Mouse (Mus musculus) T-cell, adult 2 months (primary cell): ENCODE data around the gene Racgap1.

Experiments used
- DNase-seq: peaks from one replicate; pipeline ENCODE4 v3.0.0; 2022; ENCODE audit warnings: low spot score

Gene Racgap1

GRCm38 (mm10) chr15:99651163-99651872, at the start of gene Racgap1:
Gene Racgap1 (minus strand): TSS chr15:99651656.
- DNase-seq = peak; percentile 96

DNA sequence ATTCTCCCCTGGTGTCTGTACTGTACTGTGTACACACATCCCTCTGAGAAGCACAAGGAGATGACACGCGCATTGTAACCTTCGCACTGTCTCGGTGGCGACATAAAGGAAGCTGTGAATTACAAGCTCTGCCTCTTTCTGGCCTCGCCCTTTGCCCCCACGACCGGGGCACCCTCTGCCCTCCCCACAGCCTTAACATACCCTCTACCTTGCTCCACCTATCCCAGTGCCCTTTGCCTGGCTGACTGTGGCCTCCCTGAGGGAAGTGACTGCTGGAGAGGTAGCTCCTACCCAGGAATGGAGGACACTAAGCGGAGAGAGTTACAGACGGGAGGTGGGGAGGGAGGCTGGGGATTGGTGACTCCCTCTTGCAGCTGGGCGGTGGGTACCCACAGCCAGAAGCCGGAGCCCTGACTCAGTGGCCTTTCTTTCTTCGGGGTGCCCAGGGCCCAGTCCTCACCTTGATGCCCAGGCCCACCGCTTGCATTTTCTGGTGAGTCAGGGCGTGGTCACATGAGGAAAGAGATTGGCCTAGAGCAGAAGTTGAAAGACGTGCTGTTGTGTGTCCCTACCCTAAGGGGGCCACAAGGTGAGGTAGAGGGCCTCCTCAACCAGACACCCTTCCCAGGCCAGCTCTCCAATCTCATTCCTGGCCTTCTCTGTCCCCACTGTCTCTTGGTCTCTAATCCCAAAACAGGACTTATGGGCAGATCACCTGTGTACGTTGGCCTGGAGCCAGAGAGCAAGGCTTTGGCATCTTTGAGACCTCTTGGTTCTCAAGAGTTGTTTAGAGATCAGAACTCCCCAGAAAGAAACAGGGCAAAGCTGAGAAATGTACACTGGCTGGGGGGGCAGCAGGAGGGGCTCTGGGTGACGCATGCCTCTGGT, 49.0 kb upstream of the Racgap1 start:
- no peak for DNase-seq

GRCm38 (mm10) chr15:99699715-99700114, 48.3 kb upstream of the Racgap1 start:
- no peak for DNase-seq

DNA sequence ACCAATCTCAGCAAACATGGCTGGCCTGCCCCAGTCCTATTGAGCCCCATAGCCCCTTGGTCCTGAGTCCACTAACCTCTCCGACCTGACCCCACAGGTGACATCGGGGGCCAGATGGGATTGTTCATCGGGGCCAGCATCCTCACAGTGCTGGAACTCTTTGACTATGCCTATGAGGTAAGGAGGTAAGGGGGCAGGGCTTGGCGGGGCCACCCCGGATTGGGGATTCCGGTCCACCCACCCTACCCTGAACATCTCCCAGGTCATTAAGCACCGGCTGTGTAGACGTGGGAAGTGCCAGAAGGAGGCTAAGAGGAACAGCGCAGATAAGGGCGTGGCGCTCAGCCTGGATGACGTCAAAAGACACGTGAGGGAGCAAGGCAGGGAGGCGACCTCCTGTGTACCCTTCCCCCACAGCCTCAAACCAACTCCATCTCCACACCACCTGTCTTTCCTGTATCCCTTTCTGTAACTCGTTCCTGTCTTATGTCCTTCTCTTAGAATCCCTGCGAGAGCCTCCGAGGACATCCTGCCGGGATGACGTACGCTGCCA, 47.2 kb upstream of the Racgap1 start:
- DNase-seq = peak; percentile 34

GRCm38 (mm10) chr15:99697309-99697708, 45.9 kb upstream of the Racgap1 start:
- DNase-seq = no peak

DNA sequence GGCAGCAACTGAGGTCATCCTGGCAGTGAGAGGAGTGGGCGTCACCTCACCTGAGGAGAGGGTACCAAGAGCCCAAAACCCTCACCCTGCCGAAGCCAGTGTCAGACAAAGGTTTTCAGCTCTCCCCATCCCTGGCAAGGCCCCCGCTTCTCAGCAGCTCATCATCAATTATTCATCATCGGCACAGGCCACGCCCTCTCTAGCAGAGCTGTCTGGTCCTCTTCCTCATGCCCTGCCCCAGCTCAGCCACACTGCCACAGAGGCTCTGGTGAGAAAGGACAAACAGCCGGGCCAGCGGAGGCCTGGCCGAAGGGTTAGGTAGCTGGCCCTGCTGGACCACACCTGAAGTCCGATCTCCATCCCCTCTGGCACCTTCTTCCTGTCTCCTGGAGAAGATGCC, 40.5 kb upstream of the Racgap1 start:
- no peak for DNase-seq

- DNase-seq = no peak
Observed at GRCm38 (mm10) chr15:99690924-99691323, 39.5 kb upstream of the Racgap1 start.

DNA sequence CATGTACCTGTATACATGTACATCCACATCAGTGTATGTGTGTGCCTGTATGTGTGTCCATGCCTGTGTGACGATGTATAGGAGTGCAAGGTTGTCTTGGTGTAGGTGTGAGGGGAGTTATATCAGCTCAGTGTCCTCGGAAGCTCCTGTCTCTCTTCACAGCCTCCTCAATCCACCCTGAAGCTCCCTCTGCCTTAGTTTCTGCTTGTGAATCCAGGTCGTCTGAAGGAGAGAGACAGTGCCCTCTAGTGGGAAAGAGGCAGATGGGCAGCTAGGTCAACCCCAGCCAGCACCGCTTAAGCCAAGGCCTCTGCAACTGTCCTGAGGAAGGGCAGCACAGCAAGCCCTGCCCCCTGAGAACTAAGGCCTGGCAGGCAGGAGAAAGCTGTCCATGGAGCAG, 37.3 kb upstream of the Racgap1 start:
- peak; percentile 28 for DNase-seq

DNA sequence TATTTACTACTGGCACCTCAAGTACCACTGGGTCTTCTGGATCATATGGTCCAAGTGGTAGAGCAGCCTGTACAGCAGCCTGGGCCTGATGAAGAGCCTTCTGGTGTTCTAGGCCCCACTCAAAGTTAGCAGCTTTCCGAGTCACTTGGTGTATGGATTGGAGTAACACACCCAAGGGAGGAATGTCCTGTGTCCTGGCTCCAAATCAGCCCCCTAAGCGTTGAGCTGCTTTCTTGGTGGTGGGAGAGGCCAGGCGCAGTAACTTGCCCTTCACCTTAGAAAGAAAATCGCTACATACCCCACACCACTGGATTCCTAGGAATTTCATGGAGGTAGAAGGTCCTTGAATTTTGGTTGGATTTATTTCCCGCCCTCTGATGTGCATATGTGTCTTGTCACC, 32.7 kb upstream of the Racgap1 start:
- DNase-seq = no peak

DNA sequence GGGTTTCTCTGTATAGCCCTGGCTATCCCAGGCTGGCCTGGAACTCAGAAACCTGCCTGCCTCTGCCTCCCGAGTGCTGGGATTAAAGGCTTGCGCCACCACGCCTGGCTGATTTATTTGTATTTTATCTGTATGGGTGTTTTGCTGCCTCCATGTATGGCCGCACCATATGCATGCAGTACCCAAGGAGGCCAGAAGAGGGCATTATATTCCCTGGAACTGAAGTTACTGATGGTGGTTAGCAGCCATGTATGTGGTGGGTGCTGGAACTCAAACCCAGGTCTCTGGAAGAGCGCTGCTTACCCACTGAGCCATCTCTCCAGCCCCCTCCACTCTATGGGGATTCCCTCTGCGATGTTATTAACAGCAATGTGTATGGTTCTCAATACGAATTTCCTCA, 31.4 kb upstream of the Racgap1 start:
- peak; percentile 32 for DNase-seq

DNA sequence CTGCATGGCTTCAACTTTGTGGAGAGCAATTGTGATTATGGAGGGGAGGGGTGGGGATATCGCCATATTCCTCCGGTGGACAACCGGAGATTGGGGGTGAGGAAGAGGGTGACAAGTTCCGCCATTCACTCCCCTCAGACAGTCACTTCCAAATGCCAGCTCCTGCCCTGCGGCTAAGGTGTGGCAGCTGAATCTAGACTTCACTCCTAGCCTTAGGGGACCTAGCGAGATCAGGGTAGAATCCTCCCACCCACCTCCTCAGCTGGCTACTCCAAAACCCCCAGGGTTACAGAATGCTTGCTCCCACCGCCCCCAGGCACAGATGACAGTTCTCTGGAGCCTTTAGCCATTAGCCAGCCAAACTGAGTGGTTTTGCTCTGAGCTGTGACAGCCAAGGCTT, 27.6 kb upstream of the Racgap1 start:
- no peak for DNase-seq

DNA sequence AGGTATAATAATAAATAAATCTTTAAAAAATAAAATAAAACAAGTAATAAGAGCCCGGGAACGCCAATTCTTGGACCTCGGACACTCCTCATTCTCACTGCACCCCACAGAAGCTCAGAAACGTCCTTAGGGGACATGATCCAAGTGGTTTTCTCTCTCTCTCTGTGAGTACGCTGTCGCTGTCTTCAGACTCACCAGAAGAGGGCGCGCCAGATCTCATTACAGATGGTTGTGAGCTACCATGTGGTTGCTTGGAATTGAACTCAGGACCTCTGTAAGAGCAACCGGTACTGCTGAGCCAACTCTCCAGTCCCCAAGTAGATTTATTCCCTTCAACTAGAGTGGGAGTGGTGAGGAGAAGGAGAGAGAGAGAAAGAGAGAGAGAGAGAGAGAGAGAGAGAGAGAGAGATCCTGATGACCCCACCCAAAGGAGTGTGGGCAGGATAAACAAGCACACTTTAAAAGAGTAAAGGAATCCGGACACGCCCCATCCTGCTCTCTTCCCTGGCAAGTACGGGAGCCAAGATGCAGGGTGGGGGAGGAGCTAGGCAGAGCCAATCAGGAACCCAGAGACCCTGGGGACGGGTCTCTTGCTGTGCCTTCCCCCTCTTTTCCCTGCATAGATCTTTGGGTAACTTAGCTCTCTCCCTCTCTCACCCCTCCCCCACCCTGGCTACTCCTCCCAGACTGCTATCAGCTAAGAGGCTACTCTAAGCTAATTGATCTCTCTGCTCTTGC, 26.8 kb upstream of the Racgap1 start:
- DNase-seq = peak; percentile 26

DNA sequence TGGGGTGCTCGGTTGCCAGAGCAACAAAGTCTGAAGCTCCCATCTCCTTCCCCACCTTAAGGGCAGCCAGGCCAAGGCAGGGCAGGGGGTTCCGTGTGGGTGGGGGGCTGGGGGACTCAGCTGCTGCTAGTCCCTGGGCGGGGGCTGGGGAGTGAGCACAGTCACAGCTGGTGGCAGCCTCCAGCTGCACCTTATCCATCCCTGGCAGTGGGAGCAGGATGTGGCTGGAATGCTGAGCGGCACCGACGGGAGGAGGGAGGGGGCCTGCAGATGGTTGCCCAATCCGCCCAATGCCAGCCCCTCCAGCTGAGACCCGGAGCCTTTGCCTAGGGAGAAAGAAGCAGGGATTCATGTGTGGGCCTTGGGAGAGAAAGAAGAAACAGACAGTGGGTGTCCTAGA, 25.6 kb upstream of the Racgap1 start:
- no peak for DNase-seq

GRCm38 (mm10) chr15:99674866-99675265, 23.4 kb upstream of the Racgap1 start:
- DNase-seq = no peak

GRCm38 (mm10) chr15:99671783-99672182, 20.3 kb upstream of the Racgap1 start:
- DNase-seq = no peak

- DNase-seq = no peak
Observed at GRCm38 (mm10) chr15:99670964-99671670, 19.7 kb upstream of the Racgap1 start.

- no peak for DNase-seq
Observed at GRCm38 (mm10) chr15:99670154-99670821, 18.8 kb upstream of the Racgap1 start, which contains the start of gene Asic1. Gene Asic1 (plus strand): TSS chr15:99670368.

GRCm38 (mm10) chr15:99669392-99669791, 17.9 kb upstream of the Racgap1 start:
- no peak for DNase-seq

DNA sequence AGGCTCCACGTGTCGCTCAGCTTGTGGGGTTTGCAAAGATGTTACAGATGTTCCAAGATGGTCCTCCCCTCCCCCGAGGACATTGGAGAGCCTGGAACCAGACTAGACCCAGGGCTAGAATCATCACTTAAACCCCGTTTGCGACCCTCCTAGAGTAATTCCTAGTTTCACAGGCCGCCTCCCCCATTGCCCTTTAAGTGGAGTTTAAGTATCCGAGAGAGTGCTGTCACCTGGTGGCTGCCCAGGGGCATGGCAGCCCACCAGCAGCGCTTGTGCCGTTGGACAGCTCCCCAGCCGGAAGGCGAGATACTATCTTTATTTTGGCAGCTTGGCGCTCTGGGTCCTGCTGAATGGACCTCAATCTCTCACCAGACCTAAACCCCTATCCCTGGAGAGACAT, 17.4 kb upstream of the Racgap1 start:
- DNase-seq = peak; percentile 68

GRCm38 (mm10) chr15:99667544-99667943, 16.1 kb upstream of the Racgap1 start:
- no peak for DNase-seq
